Mouse (Mus musculus): ENCODE measurements around the gene Mgat4e. TPM values are rescaled to one million over a fixed set of nuclear protein-coding genes. Genes with fewer than 3 reads are reported as not detected.

The Mgat4e gene
- polyA plus RNA-seq, 1 experiment from 2014 or later = not detected

DNA sequence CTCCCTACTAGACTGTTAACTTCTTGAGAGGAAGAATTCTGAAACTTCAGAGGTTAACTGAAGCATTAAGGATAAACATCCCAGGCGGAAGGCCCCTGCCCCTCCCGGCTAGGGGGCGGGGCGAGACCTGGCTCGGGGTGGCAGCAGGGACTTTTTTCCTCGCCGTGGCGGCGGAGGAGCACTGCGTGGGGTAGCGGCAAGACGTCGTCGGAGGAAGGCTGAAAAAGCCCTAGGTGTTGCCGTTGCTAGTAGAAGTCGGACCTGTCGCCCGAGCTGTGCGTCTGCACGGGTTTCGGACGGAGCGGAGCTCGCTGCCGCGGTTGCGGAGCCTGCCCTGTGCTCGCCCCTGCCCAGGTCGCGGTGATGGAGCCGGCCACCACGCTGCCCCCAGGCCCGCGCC lies 10.5 kb upstream of the Mgat4e start, which contains the start of gene Kdm5b:
Gene Kdm5b, plus strand, starts transcription at position 196 of the 400 bp plus-strand sequence.
- ATAC-seq (ENCODE audit: low read depth) = peak; percentile 7; the same call in 1 of the 2 replicates
- H3K27ac ChIP-seq (ENCODE audit: low read length) = peak within 1 kb of the TSS; percentile 62
- no peaks in the 10 kb centered on the region for H3K9me3 ChIP-seq (replicated peaks; ENCODE audit: control insufficient read depth, low read length)

DNA sequence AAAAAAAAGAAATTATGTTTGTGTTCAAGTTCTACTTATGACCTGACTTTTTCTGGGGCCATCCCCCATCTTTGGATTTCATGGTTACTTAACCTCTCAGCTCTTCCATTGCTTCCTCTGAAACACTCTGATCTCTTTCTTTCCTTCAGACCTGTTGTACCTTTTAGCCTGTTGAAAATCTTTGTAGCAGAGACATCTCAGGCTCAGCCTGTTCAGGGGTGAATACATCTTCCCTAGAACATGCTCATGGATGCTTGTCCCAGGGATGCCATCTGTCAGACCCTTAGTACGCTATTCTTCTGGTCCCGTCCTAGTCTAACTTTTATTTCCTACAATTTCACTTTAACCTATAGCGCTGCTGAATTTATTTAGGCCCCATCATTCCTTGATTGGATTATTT lies 9.7 kb upstream of the Mgat4e start:
- Histone ChIP-seq H3K27ac (ENCODE audit: low read length) (no peak overlapping the region), H3K36me3 (ENCODE audit: control insufficient read depth, insufficient read depth) (no peaks in the 10 kb centered on the region), H3K27me3 (ENCODE audit: control insufficient read depth, insufficient read depth, low read depth, low read length) (no peaks in the 10 kb centered on the region), H3K9me3 (replicated peaks; ENCODE audit: control insufficient read depth, low read length) (no peaks in the 10 kb centered on the region), H3K4me1 (ENCODE audit: control insufficient read depth, low read depth, low read length) (peaks cover 39% of the 10 kb centered on the region), H3K4me3 (ENCODE audit: low read depth, low read length) (no peak overlapping the region), H3K9ac (ENCODE audit: low read depth, low read length) (no peak overlapping the region), H3K4me2 (ENCODE audit: low read depth, low read length) (no peak overlapping the region)
- 85% methylated on average over 3 of the region's 3 CpGs for WGBS (ENCODE audit: insufficient replicate concordance)
- no peak for ATAC-seq (ENCODE audit: low read depth)

More for the DNA sequence above, 10.5 kb upstream of the Mgat4e start, which contains the start of gene Kdm5b:
- peak within 1 kb of the TSS; percentile 99 for H3K4me2 ChIP-seq (ENCODE audit: low read depth, low read length)
- H3K9ac ChIP-seq (ENCODE audit: low read depth, low read length) = peak within 1 kb of the TSS; percentile 88
- H3K4me1 ChIP-seq (ENCODE audit: control insufficient read depth, low read depth, low read length) = peaks cover 39% of the 10 kb centered on the region
- peak within 1 kb of the TSS; percentile 90 for H3K4me3 ChIP-seq (ENCODE audit: low read depth, low read length)
- H3K27me3 ChIP-seq (ENCODE audit: control insufficient read depth, insufficient read depth, low read depth, low read length) = no peaks in the 10 kb centered on the region
- WGBS (ENCODE audit: insufficient replicate concordance) = under 1% methylated on average over 34 of the region's 34 CpGs
- H3K36me3 ChIP-seq (ENCODE audit: control insufficient read depth, insufficient read depth) = no peaks in the 10 kb centered on the region

DNA sequence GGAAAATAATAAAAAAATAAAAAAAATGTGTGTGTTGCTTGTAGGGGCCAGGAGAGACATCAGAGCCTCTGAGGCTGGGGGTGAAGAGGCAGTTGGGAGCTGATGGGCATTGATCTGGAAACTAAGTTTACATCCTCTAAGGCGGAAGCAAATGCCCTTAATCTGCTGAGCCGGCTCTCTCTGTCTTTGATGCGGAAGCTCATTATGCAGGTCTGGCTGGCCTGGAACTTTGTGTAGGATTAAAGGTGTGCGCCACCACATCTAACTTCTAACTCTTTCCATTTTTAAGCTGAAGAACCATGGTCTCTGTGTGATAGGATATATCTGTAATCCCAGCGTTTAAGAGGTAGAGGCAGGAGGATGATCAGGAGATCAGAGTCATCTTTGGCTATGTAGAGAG lies 9.0 kb upstream of the Mgat4e start:
- H3K4me1 ChIP-seq (ENCODE audit: control insufficient read depth, low read depth, low read length) = peaks cover 39% of the 10 kb centered on the region
- WGBS (ENCODE audit: insufficient replicate concordance) = 69% methylated on average over 5 of the region's 5 CpGs
- H3K4me2 ChIP-seq (ENCODE audit: low read depth, low read length) = no peak overlapping the region
- H3K27ac ChIP-seq (ENCODE audit: low read length) = no peak overlapping the region
- no peaks in the 10 kb centered on the region for H3K27me3 ChIP-seq (ENCODE audit: control insufficient read depth, insufficient read depth, low read depth, low read length)
- H3K9ac ChIP-seq (ENCODE audit: low read depth, low read length) = no peak overlapping the region
- no peaks in the 10 kb centered on the region for H3K9me3 ChIP-seq (replicated peaks; ENCODE audit: control insufficient read depth, low read length)
- ATAC-seq (ENCODE audit: low read depth) = no peak
- no peaks in the 10 kb centered on the region for H3K36me3 ChIP-seq (ENCODE audit: control insufficient read depth, insufficient read depth)
- H3K4me3 ChIP-seq (ENCODE audit: low read depth, low read length) = no peak overlapping the region

DNA sequence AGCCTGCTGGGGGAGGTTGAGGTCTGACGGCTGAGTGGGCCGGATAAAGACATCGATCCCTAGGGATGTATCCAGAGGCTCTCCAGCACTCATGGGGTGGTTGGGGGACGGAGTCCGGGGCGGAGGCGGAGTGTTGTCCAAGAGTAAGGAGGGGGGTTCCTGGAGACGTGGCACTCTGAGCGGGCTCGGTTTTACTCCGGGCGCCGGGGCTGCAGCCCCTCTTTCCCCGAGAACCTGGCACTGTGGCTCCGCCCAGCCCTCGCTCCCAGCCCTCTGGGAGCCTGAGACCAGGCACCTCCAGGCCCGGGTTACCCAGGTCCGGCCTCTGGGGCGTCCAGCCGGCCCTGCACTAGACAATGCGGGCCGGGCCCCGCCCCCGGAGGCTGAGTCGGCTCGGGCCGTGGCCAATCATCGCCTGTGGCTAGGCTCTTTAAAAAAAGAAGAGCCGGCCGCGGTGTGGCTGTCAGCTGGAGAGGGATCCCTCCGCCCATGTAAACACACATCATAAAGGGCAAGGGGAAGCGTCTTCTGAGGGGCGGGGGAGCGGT lies 7.3 kb upstream of the Mgat4e start:
- peak overlapping the region; percentile 52; the same call in 1 of the 2 replicates for H3K27ac ChIP-seq (ENCODE audit: low read length)
- peak overlapping the region; percentile 73 for H3K9ac ChIP-seq (ENCODE audit: low read depth, low read length)
- H3K9me3 ChIP-seq (replicated peaks; ENCODE audit: control insufficient read depth, low read length) = no peaks in the 10 kb centered on the region
- ATAC-seq (ENCODE audit: low read depth) = peak; percentile 96
- H3K4me2 ChIP-seq (ENCODE audit: low read depth, low read length) = peak overlapping the region; percentile 91
- peaks cover 30% of the 10 kb centered on the region for H3K4me1 ChIP-seq (ENCODE audit: control insufficient read depth, low read depth, low read length)
- no peaks in the 10 kb centered on the region for H3K36me3 ChIP-seq (ENCODE audit: control insufficient read depth, insufficient read depth)
- under 1% methylated on average over 35 of the region's 35 CpGs for WGBS (ENCODE audit: insufficient replicate concordance)
- no peaks in the 10 kb centered on the region for H3K27me3 ChIP-seq (ENCODE audit: control insufficient read depth, insufficient read depth, low read depth, low read length)
- peak overlapping the region; percentile 75 for H3K4me3 ChIP-seq (ENCODE audit: low read depth, low read length)

DNA sequence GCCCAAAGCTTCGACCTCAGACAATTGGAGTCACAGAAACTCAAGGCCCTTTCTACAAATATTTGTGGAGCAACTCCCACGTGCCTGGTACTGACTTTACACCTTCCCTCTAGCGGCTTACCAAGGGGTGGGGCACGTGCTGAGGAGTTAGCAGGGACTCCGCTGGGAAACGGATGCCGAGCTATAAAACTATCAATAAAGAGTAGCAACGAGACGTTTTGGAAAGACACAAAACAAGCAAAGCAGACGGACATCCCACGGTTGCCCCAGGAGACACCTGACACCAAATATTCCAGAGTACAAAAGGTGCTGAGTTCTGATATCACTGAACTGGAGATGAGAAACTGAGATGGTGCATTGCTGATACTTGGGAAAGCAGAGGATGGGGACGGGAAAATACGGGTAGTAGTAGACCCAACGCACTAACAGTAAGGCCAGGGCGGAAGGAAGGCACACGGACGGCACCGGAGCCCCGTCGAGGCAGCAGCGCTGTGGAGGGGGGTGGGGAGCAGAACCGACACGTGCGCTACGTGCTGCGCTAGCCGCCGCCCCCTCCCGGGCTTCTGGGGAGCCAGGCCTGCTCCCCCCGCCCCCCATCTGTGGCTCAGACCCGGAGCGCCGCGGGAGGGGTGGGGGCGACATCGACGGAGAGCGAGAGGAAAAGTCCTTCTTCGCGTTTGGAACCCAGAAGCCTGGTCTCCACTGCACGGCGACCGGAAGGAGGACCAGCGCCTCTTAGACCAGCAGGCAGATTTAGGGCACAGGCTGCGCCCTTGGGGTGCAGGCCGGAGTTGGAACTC lies 6.6 kb upstream of the Mgat4e start:
- ATAC-seq (ENCODE audit: low read depth) = peak; percentile 8; the same call in 1 of the 2 replicates
- H3K9ac ChIP-seq (ENCODE audit: low read depth, low read length) = peak overlapping the region; percentile 73
- peaks cover 24% of the 10 kb centered on the region for H3K4me1 ChIP-seq (ENCODE audit: control insufficient read depth, low read depth, low read length)
- 2% methylated on average over 44 of the region's 46 CpGs for WGBS (ENCODE audit: insufficient replicate concordance)
- no peaks in the 10 kb centered on the region for H3K27me3 ChIP-seq (ENCODE audit: control insufficient read depth, insufficient read depth, low read depth, low read length)
- H3K4me2 ChIP-seq (ENCODE audit: low read depth, low read length) = peak overlapping the region; percentile 91
- no peaks in the 10 kb centered on the region for H3K9me3 ChIP-seq (replicated peaks; ENCODE audit: control insufficient read depth, low read length)
- H3K36me3 ChIP-seq (ENCODE audit: control insufficient read depth, insufficient read depth) = no peaks in the 10 kb centered on the region
- peak overlapping the region; percentile 75 for H3K4me3 ChIP-seq (ENCODE audit: low read depth, low read length)
- no peak overlapping the region; the same call in 1 of the 2 replicates for H3K27ac ChIP-seq (ENCODE audit: low read length)

DNA sequence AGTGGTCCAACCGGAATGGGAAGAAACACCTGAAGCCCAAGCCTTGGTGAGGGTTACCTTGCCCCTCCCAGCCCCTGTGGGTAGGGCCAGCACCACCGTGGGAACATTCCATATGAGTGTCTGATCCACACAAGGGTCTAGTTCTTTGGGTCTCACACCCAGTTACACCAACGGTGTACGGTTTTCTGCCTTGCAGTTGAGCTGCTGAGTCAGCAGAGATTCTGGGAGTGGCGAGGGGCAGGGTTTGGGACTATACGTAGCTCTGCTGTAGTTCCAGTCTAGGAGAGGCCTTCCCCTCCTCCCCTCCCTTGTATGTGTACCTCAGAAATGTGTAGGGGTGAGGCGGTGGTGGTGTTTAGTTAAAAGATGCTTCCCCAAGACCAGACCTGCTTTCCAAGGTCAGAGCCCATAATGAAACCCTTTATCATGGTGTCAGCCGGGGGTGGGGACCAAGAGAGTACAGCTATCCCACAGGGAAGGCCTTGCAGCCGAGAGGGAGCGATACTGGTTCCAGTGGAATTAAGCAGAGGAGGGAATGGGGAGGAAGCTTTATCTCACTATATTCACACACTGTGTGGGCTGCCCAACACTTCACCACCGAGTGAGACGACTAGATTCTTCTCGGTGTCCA lies 5.9 kb upstream of the Mgat4e start:
- Histone ChIP-seq H3K4me2 (ENCODE audit: low read depth, low read length) (peak overlapping the region; percentile 91), H3K9ac (ENCODE audit: low read depth, low read length) (no peak overlapping the region), H3K27me3 (ENCODE audit: control insufficient read depth, insufficient read depth, low read depth, low read length) (no peaks in the 10 kb centered on the region), H3K27ac (ENCODE audit: low read length) (no peak overlapping the region), H3K4me1 (ENCODE audit: control insufficient read depth, low read depth, low read length) (peaks cover 24% of the 10 kb centered on the region), H3K9me3 (replicated peaks; ENCODE audit: control insufficient read depth, low read length) (no peaks in the 10 kb centered on the region), H3K36me3 (ENCODE audit: control insufficient read depth, insufficient read depth) (no peaks in the 10 kb centered on the region), H3K4me3 (ENCODE audit: low read depth, low read length) (no peak overlapping the region)
- 24% methylated on average over 13 of the region's 13 CpGs for WGBS (ENCODE audit: insufficient replicate concordance)
- ATAC-seq (ENCODE audit: low read depth) = no peak

DNA sequence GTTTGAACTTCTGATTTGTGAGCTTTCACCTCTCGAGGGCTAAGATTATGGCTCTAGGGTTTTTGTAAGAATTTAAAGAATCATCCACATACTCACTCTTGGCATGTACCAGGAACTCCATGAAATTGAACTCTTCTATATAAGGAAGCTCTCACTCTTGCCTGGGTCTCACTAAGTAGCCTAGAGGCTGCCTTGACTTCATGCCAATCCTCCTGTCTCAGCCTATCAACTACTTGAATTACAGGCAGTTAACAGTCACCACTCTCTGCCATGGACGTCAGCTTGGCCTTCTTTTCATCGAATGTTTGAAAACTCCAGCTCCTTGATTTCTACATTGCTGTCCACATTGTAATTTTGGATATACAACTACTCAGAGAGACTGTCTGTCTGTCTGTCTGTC lies 2.9 kb upstream of the Mgat4e start:
- Histone ChIP-seq H3K36me3 (ENCODE audit: control insufficient read depth, insufficient read depth) (no peaks in the 10 kb centered on the region), H3K4me3 (ENCODE audit: low read depth, low read length) (no peak overlapping the region), H3K4me1 (ENCODE audit: control insufficient read depth, low read depth, low read length) (peaks cover 17% of the 10 kb centered on the region), H3K9me3 (replicated peaks; ENCODE audit: control insufficient read depth, low read length) (no peaks in the 10 kb centered on the region), H3K27ac (ENCODE audit: low read length) (no peak overlapping the region), H3K9ac (ENCODE audit: low read depth, low read length) (no peak overlapping the region), H3K27me3 (ENCODE audit: control insufficient read depth, insufficient read depth, low read depth, low read length) (no peaks in the 10 kb centered on the region), H3K4me2 (ENCODE audit: low read depth, low read length) (no peak overlapping the region)
- 39% methylated on average over 3 of the region's 3 CpGs for WGBS (ENCODE audit: insufficient replicate concordance)
- no peak for ATAC-seq (ENCODE audit: low read depth)

DNA sequence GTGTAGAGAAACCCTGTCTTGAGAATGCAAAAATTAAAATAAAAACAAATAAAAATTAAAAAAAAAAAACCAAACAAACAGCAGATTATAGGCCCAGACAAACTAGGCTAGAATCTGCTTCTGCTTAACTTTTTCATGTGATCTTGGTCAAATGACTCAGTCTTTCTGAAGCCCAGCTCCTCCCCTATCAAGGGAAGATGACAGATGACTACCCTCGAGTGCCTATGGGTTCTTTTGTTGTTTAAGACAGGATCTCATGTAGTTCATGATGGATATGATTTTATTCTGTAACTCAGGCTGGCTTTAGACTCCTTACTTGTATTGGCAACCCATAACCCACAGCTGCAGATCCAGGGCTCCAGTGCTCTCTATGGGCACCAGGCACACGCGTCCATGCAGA lies 2.4 kb upstream of the Mgat4e start:
- no peak overlapping the region for H3K4me2 ChIP-seq (ENCODE audit: low read depth, low read length)
- peaks cover 14% of the 10 kb centered on the region for H3K4me1 ChIP-seq (ENCODE audit: control insufficient read depth, low read depth, low read length)
- no peaks in the 10 kb centered on the region for H3K27me3 ChIP-seq (ENCODE audit: control insufficient read depth, insufficient read depth, low read depth, low read length)
- ATAC-seq (ENCODE audit: low read depth) = no peak
- no peak overlapping the region for H3K4me3 ChIP-seq (ENCODE audit: low read depth, low read length)
- no peaks in the 10 kb centered on the region for H3K36me3 ChIP-seq (ENCODE audit: control insufficient read depth, insufficient read depth)
- no peak overlapping the region for H3K9ac ChIP-seq (ENCODE audit: low read depth, low read length)
- H3K9me3 ChIP-seq (replicated peaks; ENCODE audit: control insufficient read depth, low read length) = no peaks in the 10 kb centered on the region
- 57% methylated on average over 3 of the region's 3 CpGs for WGBS (ENCODE audit: insufficient replicate concordance)
- no peak overlapping the region for H3K27ac ChIP-seq (ENCODE audit: low read length)

DNA sequence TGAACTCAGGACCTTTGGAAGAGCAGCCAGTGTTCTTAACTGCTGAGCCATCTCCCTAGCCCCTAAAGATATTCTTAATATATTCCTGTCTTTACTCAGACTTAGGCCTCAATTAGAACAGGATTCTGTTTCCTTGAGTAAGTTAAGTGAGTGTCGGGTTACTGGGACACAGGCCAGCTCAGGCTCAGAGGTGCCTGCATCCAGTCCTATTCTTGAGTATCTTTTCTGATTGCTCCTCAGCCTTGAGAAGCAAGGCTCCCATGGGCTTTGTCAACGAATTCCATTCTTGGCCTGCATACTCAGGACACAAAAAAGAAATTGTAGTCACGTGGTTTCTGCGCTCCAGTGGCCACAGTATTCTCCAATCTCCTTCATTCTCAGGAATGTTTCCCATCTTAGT lies 1.3 kb downstream of the Mgat4e start:
- Histone ChIP-seq H3K27me3 (ENCODE audit: control insufficient read depth, insufficient read depth, low read depth, low read length) (no peaks in the 10 kb centered on the region), H3K9me3 (replicated peaks; ENCODE audit: control insufficient read depth, low read length) (no peaks in the 10 kb centered on the region), H3K4me3 (ENCODE audit: low read depth, low read length) (no peak overlapping the region), H3K27ac (ENCODE audit: low read length) (no peak overlapping the region), H3K36me3 (ENCODE audit: control insufficient read depth, insufficient read depth) (no peaks in the 10 kb centered on the region), H3K4me1 (ENCODE audit: control insufficient read depth, low read depth, low read length) (no peaks in the 10 kb centered on the region; the same call in 1 of the 2 replicates), H3K9ac (ENCODE audit: low read depth, low read length) (no peak overlapping the region), H3K4me2 (ENCODE audit: low read depth, low read length) (no peak overlapping the region)
- no peak for ATAC-seq (ENCODE audit: low read depth)
- 60% methylated on average over 4 of the region's 4 CpGs for WGBS (ENCODE audit: insufficient replicate concordance)

Measured in liver, embryonic 16.5 days (tissue).